Mouse (Mus musculus) brain, embryonic 14.5 days (tissue): ENCODE measurements around the gene Ankfn1.

ENCODE experiments used
- CTCF ChIP-seq: fragments of 200-500 bp; IDR thresholded peaks from 2 replicates; pipeline ENCODE4 v1.5.1; 2012; ENCODE audit warnings: inconsistent platforms, mild to moderate bottlenecking, moderate library complexity, borderline replicate concordance; ENCODE audit not compliant: insufficient read depth, insufficient read length; ENCODE audit errors: extremely low read depth
- POLR2A ChIP-seq: fragments of 200-500 bp; IDR thresholded peaks from 2 replicates; pipeline ENCODE4 v1.6.1; 2012; ENCODE audit warnings: mild to moderate bottlenecking, inconsistent platforms, borderline replicate concordance; ENCODE audit not compliant: poor library complexity, insufficient read depth, insufficient read length, severe bottlenecking; ENCODE audit errors: extremely low read depth

DNA sequence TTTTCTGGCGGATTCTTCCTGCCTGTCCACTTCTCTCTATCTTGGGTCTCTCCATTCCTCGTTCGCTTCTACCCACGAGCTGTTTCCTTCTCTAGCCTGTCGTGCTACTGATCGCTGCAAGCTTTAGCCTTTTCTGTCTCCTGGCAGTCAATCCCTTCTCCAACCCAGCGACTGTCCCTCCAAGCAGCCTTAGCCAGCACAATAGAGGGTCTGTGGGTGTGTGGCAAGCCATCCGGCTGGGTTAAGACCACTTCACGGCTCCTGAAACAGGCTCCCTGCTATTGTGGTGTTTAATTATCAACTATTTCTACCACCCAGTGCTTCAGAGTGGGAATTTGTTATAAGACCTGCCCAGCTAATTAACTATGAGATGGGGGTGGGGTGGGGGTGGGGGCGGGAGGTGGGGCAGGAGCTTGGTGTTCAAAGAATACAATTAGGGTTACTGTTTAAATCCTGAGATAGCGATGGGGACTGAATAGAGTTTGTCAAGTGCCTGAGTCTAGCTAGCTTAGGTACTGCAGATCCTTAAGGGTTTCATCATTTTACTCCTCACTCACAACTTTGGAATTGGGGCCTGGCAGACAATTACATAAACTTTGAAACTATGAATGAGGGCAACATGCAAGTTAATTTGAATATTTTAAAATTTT lies 268.7 kb downstream of the Ankfn1 start:
- TF ChIP-seq POLR2A (no peak), CTCF (no peak)
